Mouse (Mus musculus): ENCODE data around the gene Fam163a. TPM values are rescaled to one million over a fixed set of nuclear protein-coding genes. Genes with fewer than 3 reads are reported as not detected.

The Fam163a gene
- total and polyA plus RNA-seq, 3 experiments = not detected

DNA sequence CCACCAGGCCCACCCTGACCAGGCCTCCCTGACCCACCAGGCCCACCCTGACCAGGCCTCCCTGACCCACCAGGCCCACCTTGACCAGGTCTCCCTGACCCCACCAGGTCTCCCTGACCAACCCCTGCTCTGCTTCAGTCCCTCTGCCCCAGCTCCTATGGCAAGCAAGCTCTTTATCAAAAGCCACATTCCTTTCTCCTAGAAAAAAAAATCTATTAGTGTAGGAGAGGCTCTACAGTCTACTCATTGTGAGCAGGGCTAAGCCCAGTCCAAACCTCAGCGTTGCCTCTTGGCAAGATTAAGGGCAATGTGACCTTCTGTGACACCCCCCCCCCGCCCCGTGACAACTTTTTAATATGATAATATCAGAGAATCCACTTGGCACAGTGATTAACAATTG lies 120.2 kb downstream of the Fam163a start:
- Histone ChIP-seq H3K79me2 (ENCODE audit: control insufficient read depth, insufficient read depth, low read length, poor library complexity) (no peaks in the 10 kb centered on the region), H3K9ac (ENCODE audit: control insufficient read depth, low read depth, low read length, poor library complexity, severe bottlenecking) (no peak overlapping the region), H3K4me1 (ENCODE audit: control insufficient read depth in 1 of 2, insufficient read depth in 2 of 2, low read length in 2 of 2) (no peaks in the 10 kb centered on the region; a peak in 1 of 4 replicates), H3K36me3 (ENCODE audit: control insufficient read depth in 1 of 2, insufficient read depth in 2 of 2, low read length in 2 of 2) (no peaks in the 10 kb centered on the region), H3K27me3 (ENCODE audit: control insufficient read depth in 1 of 2, insufficient read depth in 2 of 2, low read length in 2 of 2) (no peaks in the 10 kb centered on the region), H3K27ac (ENCODE audit: control insufficient read depth, low read depth, low read length) (no peak overlapping the region), H3K9me3 (replicated peaks; ENCODE audit: insufficient read depth, low read length) (no peaks in the 10 kb centered on the region), H3K4me3 (ENCODE audit: control insufficient read depth in 1 of 2, insufficient read depth in 1 of 2, low read depth in 2 of 2, low read length in 2 of 2) (no peak overlapping the region)
- DNase-seq (ENCODE audit: low read depth, low spot score) = no peak
- TF ChIP-seq POLR2AphosphoS2 (IDR thresholded peaks at IDR 0.05; ENCODE audit: low read length) = no peak
- TF ChIP-seq USF1 (IDR thresholded peaks at IDR 0.05; ENCODE audit: low read depth, low read length) = no peak
- TF ChIP-seq ZKSCAN1 (IDR thresholded peaks at IDR 0.05; ENCODE audit: low read depth, low read length) = no peak

DNA sequence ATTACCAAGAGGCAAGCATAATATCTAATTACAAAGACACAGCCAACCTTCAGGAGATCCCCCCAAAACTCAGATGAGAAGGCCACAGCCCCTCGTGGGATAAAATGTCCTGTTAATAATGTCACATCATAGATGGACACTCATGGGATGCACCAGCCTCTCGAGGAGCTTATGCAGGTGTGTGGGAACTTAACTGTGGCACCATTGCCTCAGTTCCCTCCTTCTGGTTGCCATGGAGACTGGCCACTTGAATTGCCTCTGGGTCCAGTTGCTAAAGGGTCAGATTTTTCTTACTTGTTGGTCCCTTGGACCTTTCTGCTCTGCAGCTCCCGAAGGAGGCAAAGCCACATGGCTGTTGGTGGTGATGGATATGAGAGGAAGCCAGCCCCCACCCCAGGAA lies 127.2 kb downstream of the Fam163a start:
- Histone ChIP-seq H3K9me3 (replicated peaks; ENCODE audit: insufficient read depth, low read length) (no peaks in the 10 kb centered on the region), H3K4me3 (ENCODE audit: control insufficient read depth in 1 of 2, insufficient read depth in 1 of 2, low read depth in 2 of 2, low read length in 2 of 2) (no peak overlapping the region), H3K9ac (ENCODE audit: control insufficient read depth, low read depth, low read length, poor library complexity, severe bottlenecking) (no peak overlapping the region), H3K4me1 (ENCODE audit: control insufficient read depth in 1 of 2, insufficient read depth in 2 of 2, low read length in 2 of 2) (peaks cover 0 to 5% of the 10 kb centered on the region in 2 experiments; a peak in 1 of 4 replicates), H3K36me3 (ENCODE audit: control insufficient read depth in 1 of 2, insufficient read depth in 2 of 2, low read length in 2 of 2) (no peaks in the 10 kb centered on the region), H3K79me2 (ENCODE audit: control insufficient read depth, insufficient read depth, low read length, poor library complexity) (no peaks in the 10 kb centered on the region), H3K27me3 (ENCODE audit: control insufficient read depth in 1 of 2, insufficient read depth in 2 of 2, low read length in 2 of 2) (no peaks in the 10 kb centered on the region), H3K27ac (ENCODE audit: control insufficient read depth, low read depth, low read length) (no peak overlapping the region)
- TF ChIP-seq RCOR1 (IDR thresholded peaks at IDR 0.05; ENCODE audit: low read depth, low read length) (no peak), CHD1 (IDR thresholded peaks at IDR 0.05; ENCODE audit: low read depth, low read length) (no peak), GABPA (IDR thresholded peaks at IDR 0.05; ENCODE audit: low read depth, low read length) (no peak), MXI1 (IDR thresholded peaks at IDR 0.05; ENCODE audit: low read depth, low read length) (no peak), ELF1 (IDR thresholded peaks at IDR 0.05; ENCODE audit: low read depth, low read length) (no peak), KAT2A (conservative IDR thresholded peaks at IDR 0.05; ENCODE audit: low read depth, low read length) (no peak), GATA1 (IDR thresholded peaks at IDR 0.05; ENCODE audit: low read depth, low read length) (no peak), CTCF (IDR thresholded peaks at IDR 0.05 in 2 of 3, conservative IDR thresholded peaks at IDR 0.05 in 1 of 3; ENCODE audit: control insufficient read depth in 1 of 3, insufficient read depth in 1 of 3, low read depth in 2 of 3, low read length in 3 of 3, poor library complexity in 1 of 3, severe bottlenecking in 1 of 3) (no peak), ETS1 (IDR thresholded peaks at IDR 0.05; ENCODE audit: low read depth, low read length) (no peak), TBP (IDR thresholded peaks at IDR 0.05; ENCODE audit: low read depth, low read length) (no peak), MAFK (IDR thresholded peaks at IDR 0.05; ENCODE audit: borderline replicate concordance, low read depth, low read length) (no peak), CHD2 (IDR thresholded peaks at IDR 0.05; ENCODE audit: low read length) (no peak), MYC (IDR thresholded peaks at IDR 0.05; ENCODE audit: low read depth, low read length) (no peak), MYB (IDR thresholded peaks at IDR 0.05; ENCODE audit: low read depth, low read length) (no peak), USF2 (IDR thresholded peaks at IDR 0.05; ENCODE audit: borderline replicate concordance in 1 of 2, insufficient read depth in 1 of 2, low read depth in 1 of 2, low read length in 2 of 2) (no peak), ZNF384 (IDR thresholded peaks at IDR 0.05; ENCODE audit: low read depth, low read length) (no peak), UBTF (IDR thresholded peaks at IDR 0.05; ENCODE audit: borderline replicate concordance, insufficient read depth, low read depth, low read length) (no peak), E2F4 (IDR thresholded peaks at IDR 0.05; ENCODE audit: borderline replicate concordance, low read depth, low read length) (no peak)
- no peak for DNase-seq (ENCODE audit: low read depth, low spot score)
